Mouse (Mus musculus) right cerebral cortex, adult 18-20 months (tissue): ENCODE data around the gene Slc5a11.

Experiments
- DNase-seq: peaks from one replicate; pipeline ENCODE4 v3.0.0; 2022; ENCODE audit warnings: mixed read lengths

The Slc5a11 gene

GRCm38 (mm10) chr7:123287903-123288302 lies 73.3 kb downstream of the Slc5a11 start:
- no peak for DNase-seq

GRCm38 (mm10) chr7:123289176-123289575 lies 74.6 kb downstream of the Slc5a11 start:
- no peak for DNase-seq

GRCm38 (mm10) chr7:123291942-123292341 lies 77.4 kb downstream of the Slc5a11 start:
- no peak for DNase-seq

DNA sequence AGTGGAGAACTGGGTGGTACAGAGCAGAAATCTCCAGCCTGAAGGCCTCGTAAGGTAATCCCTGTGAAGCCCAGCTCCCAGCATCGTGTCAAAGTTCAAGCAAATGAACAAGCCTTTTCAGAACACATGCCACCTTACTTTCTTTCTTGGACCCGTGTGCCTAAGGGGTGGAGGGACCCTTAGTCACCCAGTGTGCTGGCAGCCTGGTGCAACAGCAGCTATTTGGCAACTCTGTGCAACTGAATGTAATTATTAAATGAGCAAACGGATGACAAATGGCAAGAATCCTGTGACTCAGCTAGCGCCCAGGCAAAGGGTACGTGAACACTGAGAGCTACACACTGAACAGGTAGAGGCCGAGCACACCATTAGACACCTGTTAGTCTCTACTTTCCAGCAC lies 79.3 kb downstream of the Slc5a11 start:
- no peak for DNase-seq

DNA sequence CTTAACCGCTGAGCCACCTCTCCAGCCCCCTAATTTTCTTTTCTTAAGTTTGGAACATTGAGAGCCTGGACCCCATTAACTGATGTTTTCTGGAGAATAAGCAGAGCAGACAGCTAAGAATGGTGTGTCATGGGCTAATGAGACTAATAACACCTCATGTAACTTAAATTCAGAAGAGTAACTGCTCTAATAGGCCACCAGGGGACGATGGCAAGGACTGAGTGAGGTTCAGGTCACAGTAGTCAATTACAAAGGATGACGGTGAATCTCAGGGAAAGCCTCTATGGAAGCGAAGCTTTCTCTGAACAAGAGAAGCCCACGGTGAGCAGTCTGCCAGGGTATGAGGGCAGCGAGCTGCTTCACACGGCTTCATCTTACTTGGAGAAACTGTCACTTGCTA lies 80.8 kb downstream of the Slc5a11 start:
- DNase-seq: no peak

DNA sequence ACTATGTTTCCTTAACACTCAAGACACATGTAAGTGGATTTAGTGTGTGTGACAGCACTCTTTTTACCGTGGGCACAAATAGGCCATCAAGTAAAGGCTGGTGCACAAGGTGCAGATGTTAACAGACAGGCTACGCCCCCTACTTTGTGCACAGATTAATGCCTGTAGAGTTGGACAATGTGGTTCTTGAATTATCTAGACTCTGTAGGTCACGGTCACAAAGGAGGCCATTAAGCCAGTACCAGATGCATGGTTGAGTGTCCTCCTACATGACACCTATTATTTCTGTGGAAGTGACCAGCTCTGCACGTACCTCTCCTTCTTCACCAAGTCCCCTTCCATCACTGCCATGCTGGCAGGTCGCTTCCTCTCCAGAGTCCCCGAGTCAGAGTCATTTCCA lies 81.5 kb downstream of the Slc5a11 start:
- no peak for DNase-seq

DNA sequence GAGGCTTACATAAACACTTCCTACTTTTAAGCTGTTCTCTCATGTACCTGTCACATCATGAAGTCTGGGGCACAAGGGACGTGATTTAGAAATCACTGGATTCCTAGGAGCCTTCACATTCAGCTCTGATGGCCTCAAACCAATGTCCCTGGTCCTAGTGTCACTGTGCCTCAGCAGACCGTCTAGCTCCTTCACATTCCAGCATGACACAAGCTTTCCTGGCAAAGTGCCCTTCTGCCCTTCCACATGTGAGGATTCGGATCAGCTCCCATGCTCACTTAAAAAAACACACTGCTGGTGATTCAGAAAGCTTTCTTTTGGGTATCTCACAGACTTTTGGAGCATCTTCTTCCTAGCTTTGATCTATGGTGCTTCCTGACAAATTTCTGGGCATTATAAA lies 83.6 kb downstream of the Slc5a11 start:
- DNase-seq: no peak

GRCm38 (mm10) chr7:123300258-123300657 lies 85.7 kb downstream of the Slc5a11 start:
- DNase-seq: no peak

- no peak for DNase-seq
Observed at GRCm38 (mm10) chr7:123305397-123305796, 90.8 kb downstream of the Slc5a11 start.

- no peak for DNase-seq
Observed at GRCm38 (mm10) chr7:123307236-123307635, 92.7 kb downstream of the Slc5a11 start.

- no peak for DNase-seq
Observed at GRCm38 (mm10) chr7:123307887-123308558, 93.4 kb downstream of the Slc5a11 start.

- DNase-seq: peak; percentile 60
Observed at GRCm38 (mm10) chr7:123311836-123312235, 97.3 kb downstream of the Slc5a11 start.

DNA sequence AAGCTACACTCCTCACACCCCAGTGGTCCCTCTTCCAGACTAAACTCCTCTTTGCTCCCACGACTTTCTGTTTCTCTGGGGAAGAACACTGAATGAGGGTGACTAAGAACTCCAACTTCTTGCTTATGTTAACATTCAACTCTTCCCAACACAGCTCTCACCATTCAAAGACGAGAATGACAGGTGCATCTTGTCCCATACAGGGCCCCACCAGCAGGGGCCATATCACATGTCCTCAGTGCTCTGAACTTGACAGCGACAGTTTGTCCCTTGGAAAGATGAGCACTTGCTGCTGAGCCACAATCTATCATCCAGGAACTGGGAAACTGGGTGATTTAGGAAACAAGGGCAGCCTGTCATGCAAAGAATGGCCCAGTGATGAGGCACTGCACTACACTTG lies 98.2 kb downstream of the Slc5a11 start:
- DNase-seq: no peak

DNA sequence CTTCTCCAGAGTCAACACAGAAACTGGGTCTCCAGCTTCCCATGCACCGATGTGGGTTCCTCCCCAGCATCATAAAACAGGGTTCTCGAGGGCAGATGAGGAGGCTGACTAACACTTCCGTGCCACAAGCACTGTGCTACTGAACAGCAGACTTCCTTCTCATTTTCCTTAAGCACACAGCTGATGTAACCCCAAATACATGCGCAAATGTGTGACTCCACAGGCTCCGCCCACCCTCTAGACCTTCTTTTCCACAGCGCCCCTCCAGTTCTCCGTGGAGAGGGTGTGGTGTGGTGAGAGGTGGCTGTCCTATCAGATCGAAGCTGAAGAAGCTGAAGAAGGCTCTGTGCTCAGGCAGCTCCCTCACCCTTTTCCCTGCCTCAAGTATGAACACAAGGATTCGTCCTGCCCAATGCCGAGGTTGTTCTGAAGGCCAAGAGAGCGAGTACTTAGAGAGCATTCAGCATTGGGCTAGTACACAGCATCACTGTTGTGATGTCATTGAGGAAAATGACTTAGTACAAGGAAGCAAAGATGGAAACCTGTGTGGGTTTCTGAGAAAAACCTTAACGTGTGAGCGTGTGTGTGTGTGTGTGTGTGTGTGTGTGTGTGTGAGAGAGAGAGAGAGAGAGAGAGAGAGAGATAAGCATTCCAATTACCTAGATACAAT lies 108.0 kb downstream of the Slc5a11 start:
- no peak for DNase-seq
